Mouse (Mus musculus) spleen, adult 2 months (tissue): ENCODE measurements around the gene Pcbp3.

Source experiments
- CTCF ChIP-seq: fragments of 200-500 bp; IDR thresholded peaks from 2 replicates; pipeline ENCODE4 v1.5.1; 2011; ENCODE audit warnings: mild to moderate bottlenecking, inconsistent platforms; ENCODE audit not compliant: insufficient read depth, insufficient read length, insufficient replicate concordance; ENCODE audit errors: extremely low read depth
- POLR2A ChIP-seq: fragments of 200-500 bp; IDR thresholded peaks from 2 replicates; pipeline ENCODE4 v1.6.1; 2011; ENCODE audit warnings: low read depth, low read length, inconsistent platforms

- TF ChIP-seq POLR2A (no peak), CTCF (no peak)
These were observed 79.8 kb downstream of the Pcbp3 start for GRCm38 (mm10) chr10:76881900-76882299.
